Mouse (Mus musculus) ES-E14 (cell line): ENCODE results near the gene Tmem171.

Experiments used
- CHD2 ChIP-seq: IDR thresholded peaks from 2 replicates; pipeline ENCODE4 v1.6.1; 2014; ENCODE audit warnings: mild to moderate bottlenecking, low read depth, low read length, inconsistent platforms
- MAFK ChIP-seq: IDR thresholded peaks from 2 replicates; pipeline ENCODE4 v1.6.1; 2014; ENCODE audit warnings: mild to moderate bottlenecking, low read depth, low read length, inconsistent platforms; ENCODE audit not compliant: insufficient read depth
- ZC3H11A ChIP-seq: IDR thresholded peaks from 2 replicates; pipeline ENCODE4 v1.6.1; 2012; ENCODE audit warnings: low read depth, mild to moderate bottlenecking, inconsistent platforms, low read length, borderline replicate concordance
- ZNF384 ChIP-seq: IDR thresholded peaks from 2 replicates; pipeline ENCODE4 v1.6.1; 2012; ENCODE audit warnings: low read depth, low read length, inconsistent platforms

GRCm38 (mm10) chr13:98693316-98693715, 1.3 kb downstream of the Tmem171 start:
- TF ChIP-seq ZNF384: no peak
- TF ChIP-seq MAFK: no peak
- TF ChIP-seq CHD2: no peak
- no peak for TF ChIP-seq ZC3H11A
